Mouse (Mus musculus) lung, adult 2 months (tissue): ENCODE results near the gene Rapgef3. TPM values are rescaled to one million over a fixed set of nuclear protein-coding genes. Genes with fewer than 3 reads are reported as not detected.

Experiments used
- DNase-seq: peaks from one replicate; pipeline ENCODE4 v3.0.0; 2022
- H3K4me1 ChIP-seq: fragments of 200-500 bp; 2 replicates; pipeline ENCODE4 v1.6.1; 2011; ENCODE audit warnings: low read length; ENCODE audit not compliant: control insufficient read depth, insufficient read depth
- H3K4me3 ChIP-seq: fragments of 200-500 bp; replicated peaks from 2 replicates; pipeline ENCODE3; 2011; ENCODE audit warnings: low read depth, mild to moderate bottlenecking, control low read depth, low read length; ENCODE audit errors: extremely low read depth
- CTCF ChIP-seq: fragments of 200-500 bp; IDR thresholded peaks from 2 replicates; pipeline ENCODE4 v1.5.1; 2011; ENCODE audit warnings: mild to moderate bottlenecking, low read length, control low read depth; ENCODE audit not compliant: insufficient read depth
- POLR2A ChIP-seq: fragments of 200-500 bp; IDR thresholded peaks from 2 replicates; pipeline ENCODE4 v1.6.1; 2011; ENCODE audit warnings: low read depth, mild to moderate bottlenecking, control low read depth, low read length, borderline replicate concordance; ENCODE audit errors: extremely low read depth
- WGBS: fragments of 180-500 bp; shearing (Covaris S2); methylation state at CpG from one replicate; pipeline ENCODE4 v1.1.7; 2018; 5-methylcytosine and 5-hydroxymethylcytosine counted together
- polyA plus RNA-seq: library from polyadenylated mRNA; depleted of rRNA; stranded (reverse); fragments of >200 nt; gene quantifications from 2 replicates; pipeline ENCODE4 v1.2.3, GENCODE M21; 2012

The Rapgef3 gene
- polyA plus RNA-seq, 1 experiment: 94.2 TPM

GRCm38 (mm10) chr15:97728394-97728793, 39.4 kb downstream of the Rapgef3 start:
- no peaks in the 10 kb centered on the region for H3K4me1 ChIP-seq
- H3K4me3 ChIP-seq: no peak overlapping the region
- TF ChIP-seq CTCF: no peak
- TF ChIP-seq POLR2A: no peak
- DNase-seq: no peak
- 71% methylated on average over 11 of the region's 11 CpGs for whole genome bisulfite sequencing

- WGBS: 71% methylated on average over 5 of the region's 5 CpGs
- H3K4me1 ChIP-seq: no peaks in the 10 kb centered on the region
Observed at GRCm38 (mm10) chr15:97727520-97727919, 40.3 kb downstream of the Rapgef3 start.

DNA sequence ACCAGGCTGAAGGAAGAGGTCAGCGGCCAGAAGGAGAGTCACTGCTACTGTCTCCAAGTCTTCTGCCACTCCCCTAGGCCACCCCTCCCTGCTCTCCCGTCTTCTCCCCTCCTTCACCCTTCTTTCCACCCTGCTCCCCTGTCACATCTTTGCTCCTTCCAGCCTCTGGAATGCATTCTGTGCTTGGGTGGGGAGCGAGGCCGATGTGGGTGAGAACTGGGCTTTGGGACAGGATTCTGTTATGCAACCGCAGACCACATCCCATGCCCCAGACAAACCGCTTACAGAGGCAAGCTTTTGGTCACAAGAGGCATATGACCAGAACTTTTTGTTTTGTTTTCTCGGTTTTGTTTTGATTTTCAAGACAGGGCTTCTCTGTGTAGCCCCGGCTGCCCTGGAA, 40.7 kb downstream of the Rapgef3 start:
- TF ChIP-seq CTCF (no peak), POLR2A (no peak)
- Histone ChIP-seq H3K4me3 (no peak overlapping the region), H3K4me1 (no peaks in the 10 kb centered on the region)
- 55% methylated on average over 8 of the region's 8 CpGs for WGBS
- no peak for DNase-seq

More at GRCm38 (mm10) chr15:97727520-97727919, 40.3 kb downstream of the Rapgef3 start:
- H3K4me3 ChIP-seq: no peak overlapping the region
- DNase-seq: no peak
- TF ChIP-seq CTCF (no peak), POLR2A (no peak)

DNA sequence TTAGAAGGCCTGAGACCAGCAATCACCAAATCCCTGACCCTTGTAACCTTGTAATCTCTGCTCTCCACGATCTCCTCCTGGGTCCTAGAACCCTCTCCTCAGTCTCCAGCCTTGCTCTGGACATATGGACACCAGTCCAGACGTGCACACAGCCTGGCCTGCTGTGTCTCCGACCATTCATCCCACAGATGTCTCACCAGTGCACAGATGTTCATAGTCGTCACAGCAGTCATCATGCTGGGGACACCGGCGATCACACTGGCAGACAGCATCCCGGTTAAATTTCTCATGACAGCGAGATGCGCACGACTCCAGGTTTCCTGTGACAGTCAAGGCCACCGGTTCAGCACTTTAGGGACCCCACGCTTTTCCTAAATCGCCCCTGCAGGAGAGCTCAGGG, 41.5 kb downstream of the Rapgef3 start:
- no peak for DNase-seq
- no peak overlapping the region for H3K4me3 ChIP-seq
- WGBS: 83% methylated on average over 13 of the region's 13 CpGs
- H3K4me1 ChIP-seq: no peaks in the 10 kb centered on the region
- TF ChIP-seq CTCF: no peak
- no peak for TF ChIP-seq POLR2A

GRCm38 (mm10) chr15:97725198-97725785, 42.5 kb downstream of the Rapgef3 start:
- 62% methylated on average over 6 of the region's 6 CpGs for WGBS
- H3K4me1 ChIP-seq: peaks cover 2% of the 10 kb centered on the region; the same call in 1 of the 2 replicates
- H3K4me3 ChIP-seq: no peak overlapping the region
- DNase-seq: no peak
- no peak for TF ChIP-seq CTCF
- no peak for TF ChIP-seq POLR2A

- no peak for DNase-seq
- WGBS: 84% methylated on average over 17 of the region's 17 CpGs
- TF ChIP-seq CTCF (no peak), POLR2A (no peak)
- peaks cover 7% of the 10 kb centered on the region for H3K4me1 ChIP-seq
- no peak overlapping the region for H3K4me3 ChIP-seq
Observed at GRCm38 (mm10) chr15:97724346-97725197, 43.2 kb downstream of the Rapgef3 start.

- DNase-seq: no peak
- Histone ChIP-seq H3K4me3 (no peak overlapping the region), H3K4me1 (peaks cover 7% of the 10 kb centered on the region)
- no peak for TF ChIP-seq POLR2A
- no peak for TF ChIP-seq CTCF
- WGBS: 90% methylated on average over 6 of the region's 6 CpGs
Observed at GRCm38 (mm10) chr15:97723536-97724345, 44.0 kb downstream of the Rapgef3 start.

DNA sequence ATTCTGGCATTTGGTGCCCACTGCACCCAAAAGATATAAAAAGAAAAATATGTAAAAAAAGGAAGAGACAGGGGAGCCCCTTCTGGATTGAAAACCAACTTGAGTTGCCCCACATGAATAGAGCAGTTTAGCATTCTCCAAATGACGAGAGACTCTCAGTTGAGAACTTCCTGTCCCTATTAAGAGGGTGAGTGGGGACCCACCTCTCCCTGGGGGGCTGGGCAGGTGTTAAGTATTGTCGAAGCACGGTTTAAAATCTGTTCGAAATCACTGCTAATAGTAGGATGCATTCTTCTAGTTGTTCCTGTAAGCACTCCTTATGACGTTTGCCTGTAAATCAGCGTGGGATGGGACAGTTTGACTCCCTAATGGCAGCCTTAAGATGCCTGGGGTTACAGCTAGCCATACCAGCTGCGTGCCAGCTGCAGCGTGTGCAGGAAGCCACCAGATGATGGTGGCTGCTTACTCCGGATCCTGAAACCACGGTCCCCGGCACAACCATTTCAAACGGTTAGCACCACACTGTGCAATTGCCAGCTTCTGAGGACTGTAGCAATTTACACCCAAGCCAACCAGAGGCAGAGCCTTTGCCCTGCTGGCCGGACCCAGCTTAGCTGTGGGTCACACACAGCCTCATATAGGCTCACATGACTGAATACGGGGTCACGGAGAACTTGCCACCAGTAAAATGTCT, 46.6 kb downstream of the Rapgef3 start:
- TF ChIP-seq POLR2A (no peak), CTCF (no peak)
- WGBS: 53% methylated on average over 15 of the region's 15 CpGs
- DNase-seq: no peak
- H3K4me3 ChIP-seq: no peak overlapping the region
- peaks cover 17% of the 10 kb centered on the region for H3K4me1 ChIP-seq
